Mouse (Mus musculus): ENCODE measurements around the gene Slc7a9.

The Slc7a9 gene

GRCm38 (mm10) chr7:35501995-35502394 is 53.4 kb downstream of the Slc7a9 start:
- no peak for DNase-seq (ENCODE audit: extremely low read depth, insufficient read length, low spot score)

All from 3134 (cell line).